Mouse (Mus musculus): ENCODE measurements around the gene Dgat2.

Dgat2 gene

GRCm38 (mm10) chr7:99161529-99161928 is 21.0 kb downstream of the Dgat2 start:
- no peak for DNase-seq (ENCODE audit: low spot score)

- DNase-seq (ENCODE audit: low spot score) = no peak
Measured at GRCm38 (mm10) chr7:99160995-99161394, 21.5 kb downstream of the Dgat2 start.

GRCm38 (mm10) chr7:99159446-99159845 is 23.1 kb downstream of the Dgat2 start:
- no peak for DNase-seq (ENCODE audit: low spot score)

- no peak for DNase-seq (ENCODE audit: low spot score)
Measured at GRCm38 (mm10) chr7:99158904-99159303, 23.6 kb downstream of the Dgat2 start.

- no peak for DNase-seq (ENCODE audit: low spot score)
Measured at GRCm38 (mm10) chr7:99158011-99158410, 24.5 kb downstream of the Dgat2 start.

GRCm38 (mm10) chr7:99156737-99157136 is 25.8 kb downstream of the Dgat2 start:
- DNase-seq (ENCODE audit: low spot score) = no peak

- peak; percentile 41 for DNase-seq (ENCODE audit: low spot score)
Measured at GRCm38 (mm10) chr7:99155311-99156289, 26.9 kb downstream of the Dgat2 start.

- DNase-seq (ENCODE audit: low spot score) = no peak
Measured at GRCm38 (mm10) chr7:99154648-99155151, 27.8 kb downstream of the Dgat2 start.

GRCm38 (mm10) chr7:99153686-99154202 is 28.8 kb downstream of the Dgat2 start:
- no peak for DNase-seq (ENCODE audit: low spot score)

- DNase-seq (ENCODE audit: low spot score) = no peak
Measured at GRCm38 (mm10) chr7:99152756-99153155, 29.8 kb downstream of the Dgat2 start.

GRCm38 (mm10) chr7:99151342-99151741 is 31.2 kb downstream of the Dgat2 start:
- DNase-seq (ENCODE audit: low spot score) = peak; percentile 92

- no peak for DNase-seq (ENCODE audit: low spot score)
Measured at GRCm38 (mm10) chr7:99149017-99149416, 33.5 kb downstream of the Dgat2 start.

GRCm38 (mm10) chr7:99147494-99147893 is 35.0 kb downstream of the Dgat2 start:
- no peak for DNase-seq (ENCODE audit: low spot score)

- DNase-seq (ENCODE audit: low spot score) = no peak
Measured at GRCm38 (mm10) chr7:99146906-99147305, 35.6 kb downstream of the Dgat2 start.

- DNase-seq (ENCODE audit: low spot score) = no peak
Measured at GRCm38 (mm10) chr7:99146011-99146410, 36.5 kb downstream of the Dgat2 start.

- DNase-seq (ENCODE audit: low spot score) = no peak
Measured at GRCm38 (mm10) chr7:99144616-99145015, 37.9 kb downstream of the Dgat2 start.

GRCm38 (mm10) chr7:99143244-99143643 is 39.3 kb downstream of the Dgat2 start:
- no peak for DNase-seq (ENCODE audit: low spot score)

- no peak for DNase-seq (ENCODE audit: low spot score)
Measured at GRCm38 (mm10) chr7:99141919-99142606, 40.5 kb downstream of the Dgat2 start.

GRCm38 (mm10) chr7:99140984-99141918 is 41.3 kb downstream of the Dgat2 start, which contains the start of gene Uvrag:
TSS of gene Uvrag (minus strand) at chr7:99141141.
- DNase-seq (ENCODE audit: low spot score) = peak; percentile 99

- DNase-seq (ENCODE audit: low spot score) = no peak
Measured at GRCm38 (mm10) chr7:99140511-99140910, 42.0 kb downstream of the Dgat2 start.

GRCm38 (mm10) chr7:99139841-99140491 is 42.6 kb downstream of the Dgat2 start:
- DNase-seq (ENCODE audit: low spot score) = no peak

All from ovary, postnatal 36 days (tissue).